Comparison of ENCODE assay signal across 12 mouse cellular contexts in the genomic region with DNA sequence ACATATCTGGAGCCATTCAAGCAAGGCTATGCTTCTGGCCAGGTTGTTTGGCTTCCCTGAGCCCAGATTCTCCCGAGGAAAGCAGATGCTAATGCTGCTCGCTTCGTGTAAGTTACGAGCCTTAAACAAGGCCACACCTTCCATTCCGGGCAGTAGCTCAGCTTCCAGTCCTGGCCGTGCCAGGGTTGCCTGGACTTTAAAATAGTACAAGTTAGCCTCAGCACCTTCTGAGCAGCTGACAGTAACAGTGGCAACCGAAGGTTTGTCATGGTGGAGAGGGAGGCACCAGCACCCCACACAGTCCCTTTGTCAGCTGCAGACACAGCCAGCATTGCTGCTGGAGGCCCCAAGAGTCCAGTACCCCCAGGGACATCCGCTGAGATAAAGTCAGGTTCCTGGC.
DNase-seq lines count a peak whose midpoint lies in the region; ATAC-seq and TF ChIP-seq lines count a peak whose summit lies in the region.
"Had no signal": no experiment of that assay in that cellular context is flagged by ENCODE, and none has a peak within 500 bp of the region (broad histone marks: within the 10 kb centered on the region; RNA-seq: fewer than 3 reads in every experiment).

No protein-coding gene starts in this region.

- no peaks in the 10 kb centered on the region for H3K27me3 ChIP-seq in liver, adult 2 months (ENCODE audit: control insufficient read depth, insufficient read depth, low read length)
- no peaks in the 10 kb centered on the region for H3K27me3 ChIP-seq in liver, embryonic 12.5 days (replicated peaks)
- H3K27me3 ChIP-seq in heart, embryonic 14.5 days (ENCODE audit: control insufficient read depth, insufficient read depth, low read length) = no peaks in the 10 kb centered on the region
- H3K27me3 ChIP-seq in stomach, embryonic 15.5 days (replicated peaks) = no peaks in the 10 kb centered on the region
- H3K27me3 ChIP-seq in intestine, embryonic 16.5 days (replicated peaks; ENCODE audit: control insufficient read depth, insufficient read depth, low read length) = no peaks in the 10 kb centered on the region

- H3K79me2 ChIP-seq in liver, adult 2 months (ENCODE audit: control insufficient read depth, insufficient read depth, low read length) = peaks cover 27% of the 10 kb centered on the region; the same call in 1 of the 2 replicates

- TF ChIP-seq CTCF in liver, adult 2 months (IDR thresholded peaks at IDR 0.05; ENCODE audit: low read depth, low read length) = no peak

- peak; percentile 97 for DNase-seq in heart, adult 11 months
- DNase-seq in heart, adult 8-10 months (ENCODE audit: low spot score) = no peak
- peak; percentile 54 for DNase-seq in liver, adult 2 months (ENCODE audit: extremely low read depth, low read depth, low spot score)
- DNase-seq: adrenal gland, adult 2 months; kidney, postnatal 4 days; lung, adult 2 months; thymus, adult 2 months had no signal

- peaks cover 29% of the 10 kb centered on the region for H3K4me1 ChIP-seq in liver, adult 2 months (ENCODE audit: control insufficient read depth, insufficient read depth, low read length)
- H3K4me1 ChIP-seq in liver, embryonic 12.5 days = peaks cover 32% of the 10 kb centered on the region
- peaks cover 49 to 66% of the 10 kb centered on the region in 2 experiments for H3K4me1 ChIP-seq in heart, embryonic 14.5 days (ENCODE audit: control insufficient read depth in 2 of 2, insufficient read depth in 2 of 2, low read length in 2 of 2)
- H3K4me1 ChIP-seq in stomach, embryonic 15.5 days = peaks cover 38% of the 10 kb centered on the region
- H3K4me1 ChIP-seq in intestine, embryonic 16.5 days (ENCODE audit: control insufficient read depth, insufficient read depth, low read length) = peaks cover 49% of the 10 kb centered on the region

- H3K9me3 ChIP-seq in liver, embryonic 12.5 days (replicated peaks) = no peaks in the 10 kb centered on the region
- no peaks in the 10 kb centered on the region for H3K9me3 ChIP-seq in heart, embryonic 14.5 days (ENCODE audit: control insufficient read depth, low read length)
- H3K9me3 ChIP-seq in stomach, embryonic 15.5 days = no peaks in the 10 kb centered on the region
- H3K9me3 ChIP-seq in intestine, embryonic 16.5 days (ENCODE audit: control insufficient read depth, low read length) = no peaks in the 10 kb centered on the region

- H3K4me3 ChIP-seq in liver, adult 2 months (ENCODE audit: insufficient read depth, low read depth, low read length) = no peak overlapping the region
- no peak overlapping the region for H3K4me3 ChIP-seq in liver, embryonic 12.5 days
- H3K4me3 ChIP-seq in heart, embryonic 14.5 days (ENCODE audit: control insufficient read depth in 1 of 2, insufficient read depth in 1 of 2, low read depth in 1 of 2, low read length in 2 of 2) = no peak overlapping the region
- H3K4me3 ChIP-seq in stomach, embryonic 15.5 days (replicated peaks) = no peak overlapping the region
- no peak overlapping the region for H3K4me3 ChIP-seq in intestine, embryonic 16.5 days (ENCODE audit: low read length)

- H3K27ac ChIP-seq in liver, adult 2 months (replicated peaks; ENCODE audit: insufficient read depth, low read depth, low read length) = peak overlapping the region; percentile 18
- no peak overlapping the region for H3K27ac ChIP-seq in liver, embryonic 12.5 days
- peak overlapping the region; percentile 41 to 78 for H3K27ac ChIP-seq in heart, embryonic 14.5 days (replicated peaks in 1 of 2; ENCODE audit: control insufficient read depth in 1 of 2, insufficient read depth in 1 of 2, low read depth in 2 of 2, low read length in 2 of 2)
- peak overlapping the region; percentile 33; the same call in 1 of the 2 replicates for H3K27ac ChIP-seq in stomach, embryonic 15.5 days
- H3K27ac ChIP-seq in intestine, embryonic 16.5 days (ENCODE audit: low read length) = no peak overlapping the region

- no peak overlapping the region for H3K4me2 ChIP-seq in liver, embryonic 12.5 days
- peak overlapping the region; percentile 23; the same call in 1 of the 2 replicates for H3K4me2 ChIP-seq in heart, embryonic 14.5 days (ENCODE audit: low read length)
- no peak overlapping the region for H3K4me2 ChIP-seq in stomach, embryonic 15.5 days
- no peak overlapping the region for H3K4me2 ChIP-seq in intestine, embryonic 16.5 days (ENCODE audit: low read depth, low read length)
- H3K4me2 ChIP-seq: midbrain, embryonic 11.5 days had no signal

- no peak overlapping the region for H3K9ac ChIP-seq in liver, adult 2 months (ENCODE audit: low read depth, low read length)
- H3K9ac ChIP-seq in liver, embryonic 12.5 days = no peak overlapping the region
- peak overlapping the region; percentile 57 for H3K9ac ChIP-seq in heart, embryonic 14.5 days (ENCODE audit: low read length)
- no peak overlapping the region for H3K9ac ChIP-seq in stomach, embryonic 15.5 days
- no peak overlapping the region for H3K9ac ChIP-seq in intestine, embryonic 16.5 days (ENCODE audit: low read depth, low read length)

- no peak for ATAC-seq in liver, embryonic 12.5 days
- no peak for ATAC-seq in heart, embryonic 14.5 days (ENCODE audit: insufficient number of reproducible peaks, insufficient read depth, low FRiP score, low read depth)
- no peak for ATAC-seq in stomach, embryonic 15.5 days (ENCODE audit: insufficient read depth, low FRiP score, low read depth)
- ATAC-seq in intestine, embryonic 16.5 days = no peak

- WGBS in liver, adult 2 months = 47% methylated on average over 8 of the region's 8 CpGs
- 67% methylated on average over 8 of the region's 8 CpGs for WGBS in liver, embryonic 12.5 days (ENCODE audit: insufficient replicate concordance)
- 21% methylated on average over 8 of the region's 8 CpGs for WGBS in heart, embryonic 14.5 days
- WGBS in stomach, embryonic 15.5 days = 47% methylated on average over 8 of the region's 8 CpGs
- 49% methylated on average over 8 of the region's 8 CpGs for WGBS in intestine, embryonic 16.5 days

- H3K36me3 ChIP-seq in liver, adult 2 months (ENCODE audit: control insufficient read depth, insufficient read depth, low read length) = no peaks in the 10 kb centered on the region
- H3K36me3 ChIP-seq in liver, embryonic 12.5 days = no peaks in the 10 kb centered on the region
- H3K36me3 ChIP-seq in heart, embryonic 14.5 days (ENCODE audit: control insufficient read depth, insufficient read depth, low read length) = no peaks in the 10 kb centered on the region
- H3K36me3 ChIP-seq in stomach, embryonic 15.5 days = no peaks in the 10 kb centered on the region
- no peaks in the 10 kb centered on the region for H3K36me3 ChIP-seq in intestine, embryonic 16.5 days (ENCODE audit: control insufficient read depth, insufficient read depth, low read length)

- TF ChIP-seq POLR2A in liver, adult 2 months (IDR thresholded peaks at IDR 0.05; ENCODE audit: extremely low read depth, insufficient read depth, low read length) = no peak

Comparison
In these comparisons a context has a peak if more than half of its experiments do, and no peak if none do; other contexts are left out.
1. H3K27ac ChIP-seq: peak in liver, adult 2 months (single experiment), heart, embryonic 14.5 days (2 of 2) and stomach, embryonic 15.5 days (single experiment); none in liver, embryonic 12.5 days (single experiment) and intestine, embryonic 16.5 days (single experiment).